Mouse (Mus musculus): ENCODE results near the gene Actn1.

Gene Actn1

GRCm38 (mm10) chr12:80227835-80228234 lies 32.3 kb downstream of the Actn1 start:
- DNase-seq (ENCODE audit: low read depth, low spot score): no peak

GRCm38 (mm10) chr12:80226101-80226500 lies 34.1 kb downstream of the Actn1 start:
- DNase-seq (ENCODE audit: low read depth, low spot score): no peak

- DNase-seq (ENCODE audit: low read depth, low spot score): no peak
Measured at GRCm38 (mm10) chr12:80224241-80224731, 35.9 kb downstream of the Actn1 start.

GRCm38 (mm10) chr12:80223511-80223910 lies 36.7 kb downstream of the Actn1 start:
- no peak for DNase-seq (ENCODE audit: low read depth, low spot score)

GRCm38 (mm10) chr12:80222473-80222872 lies 37.7 kb downstream of the Actn1 start:
- no peak for DNase-seq (ENCODE audit: low read depth, low spot score)

- DNase-seq (ENCODE audit: low read depth, low spot score): no peak
Measured at GRCm38 (mm10) chr12:80220260-80221038, 39.7 kb downstream of the Actn1 start.

- DNase-seq (ENCODE audit: low read depth, low spot score): no peak
Measured at GRCm38 (mm10) chr12:80218784-80219183, 41.4 kb downstream of the Actn1 start.

GRCm38 (mm10) chr12:80218045-80218611 lies 42.0 kb downstream of the Actn1 start:
- no peak for DNase-seq (ENCODE audit: low read depth, low spot score)

GRCm38 (mm10) chr12:80217049-80217448 lies 43.1 kb downstream of the Actn1 start:
- DNase-seq (ENCODE audit: low read depth, low spot score): no peak

GRCm38 (mm10) chr12:80216258-80216881 lies 43.8 kb downstream of the Actn1 start:
- no peak for DNase-seq (ENCODE audit: low read depth, low spot score)

GRCm38 (mm10) chr12:80213810-80214209 lies 46.4 kb downstream of the Actn1 start:
- DNase-seq (ENCODE audit: low read depth, low spot score): no peak

GRCm38 (mm10) chr12:80213263-80213662 lies 46.9 kb downstream of the Actn1 start:
- no peak for DNase-seq (ENCODE audit: low read depth, low spot score)

- no peak for DNase-seq (ENCODE audit: low read depth, low spot score)
Measured at GRCm38 (mm10) chr12:80210791-80211612, 49.2 kb downstream of the Actn1 start.

GRCm38 (mm10) chr12:80209914-80210313 lies 50.3 kb downstream of the Actn1 start:
- DNase-seq (ENCODE audit: low read depth, low spot score): no peak

GRCm38 (mm10) chr12:80208126-80208820 lies 51.9 kb downstream of the Actn1 start:
- DNase-seq (ENCODE audit: low read depth, low spot score): no peak

- DNase-seq (ENCODE audit: low read depth, low spot score): no peak
Measured at GRCm38 (mm10) chr12:80203284-80203683, 56.9 kb downstream of the Actn1 start.

- no peak for DNase-seq (ENCODE audit: low read depth, low spot score)
Measured at GRCm38 (mm10) chr12:80199738-80200137, 60.4 kb downstream of the Actn1 start.

- peak; percentile 6 for DNase-seq (ENCODE audit: low read depth, low spot score)
Measured at GRCm38 (mm10) chr12:80198487-80198886, 61.7 kb downstream of the Actn1 start.

GRCm38 (mm10) chr12:80197343-80197742 lies 62.8 kb downstream of the Actn1 start:
- DNase-seq (ENCODE audit: low read depth, low spot score): peak; percentile 15

GRCm38 (mm10) chr12:80191806-80192205 lies 68.4 kb downstream of the Actn1 start:
- DNase-seq (ENCODE audit: low read depth, low spot score): no peak

- no peak for DNase-seq (ENCODE audit: low read depth, low spot score)
Measured at GRCm38 (mm10) chr12:80191371-80191770, 68.8 kb downstream of the Actn1 start.
